Mouse (Mus musculus) urinary bladder, postnatal 36 days (tissue): ENCODE data around the gene Rnf224.
A peak's percentile ranks its signal among the peaks of the same experiment; 100 is the strongest.

Experiments
- DNase-seq, 2 experiments: peaks; one replicate each; pipeline ENCODE4 v3.0.0; 2022; ENCODE audit warnings: low spot score in 2 of 2, mixed read lengths in 1 of 2

Rnf224 gene

DNA sequence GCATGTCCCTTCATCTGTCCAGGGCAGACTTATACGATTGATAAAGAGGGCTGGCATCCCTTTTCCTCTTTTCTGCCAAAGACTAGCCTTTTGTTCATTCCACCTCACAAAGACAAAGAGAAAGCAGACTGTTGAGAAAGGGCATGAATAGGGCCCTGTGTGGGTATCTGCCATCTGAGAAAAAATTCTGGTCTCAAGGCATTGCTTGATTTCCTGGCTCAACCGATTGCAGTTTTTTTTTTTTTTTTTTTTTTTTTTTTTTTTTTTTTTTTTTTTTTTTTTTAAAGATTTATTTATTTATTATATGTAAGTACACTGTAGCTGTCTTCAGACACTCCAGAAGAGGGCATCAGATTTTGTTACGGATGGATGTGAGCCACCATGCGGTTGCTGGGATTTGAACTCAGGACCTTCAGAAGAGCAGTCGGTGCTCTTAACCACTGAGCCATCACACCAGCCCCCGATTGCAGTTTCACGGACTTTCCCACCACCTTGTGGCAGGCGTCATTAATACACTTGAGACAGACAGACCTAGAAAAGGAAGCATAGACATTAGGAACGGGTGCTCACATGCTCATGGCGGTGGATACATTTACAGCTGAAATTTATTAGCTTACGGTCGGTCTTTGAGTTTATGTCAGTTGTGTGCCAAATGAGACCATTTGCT, 20.0 kb upstream of the Rnf224 start:
- peak in 1 of 2 experiments; percentile 52 for DNase-seq

DNA sequence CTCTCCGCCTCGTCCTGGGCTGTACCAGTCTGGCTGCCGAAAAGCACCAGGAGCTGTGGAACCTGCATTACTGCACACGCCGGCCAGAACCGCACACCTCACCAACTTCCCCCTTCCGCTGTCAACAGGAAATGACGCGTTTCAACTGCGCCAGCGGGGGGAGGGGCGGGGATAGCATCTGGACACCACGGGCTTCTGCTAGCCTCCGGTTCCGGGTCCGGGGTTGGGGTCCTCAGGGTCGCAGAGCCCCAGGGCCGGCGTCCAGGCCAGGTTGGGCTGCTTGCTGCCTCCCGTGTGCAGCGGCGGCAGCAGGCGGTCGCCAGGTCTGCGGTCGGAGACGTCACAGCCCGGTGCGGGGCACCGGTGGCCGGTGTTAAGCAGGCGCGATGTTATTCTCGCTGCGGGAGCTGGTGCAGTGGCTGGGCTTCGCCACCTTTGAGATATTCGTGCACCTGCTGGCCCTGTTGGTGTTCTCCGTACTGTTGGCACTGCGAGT, 18.7 kb upstream of the Rnf224 start, which contains the start of gene Tmem203:
Gene Tmem203, plus strand, starts transcription at position 156 of the 496 bp plus-strand sequence.
- DNase-seq: peak; percentile 86

DNA sequence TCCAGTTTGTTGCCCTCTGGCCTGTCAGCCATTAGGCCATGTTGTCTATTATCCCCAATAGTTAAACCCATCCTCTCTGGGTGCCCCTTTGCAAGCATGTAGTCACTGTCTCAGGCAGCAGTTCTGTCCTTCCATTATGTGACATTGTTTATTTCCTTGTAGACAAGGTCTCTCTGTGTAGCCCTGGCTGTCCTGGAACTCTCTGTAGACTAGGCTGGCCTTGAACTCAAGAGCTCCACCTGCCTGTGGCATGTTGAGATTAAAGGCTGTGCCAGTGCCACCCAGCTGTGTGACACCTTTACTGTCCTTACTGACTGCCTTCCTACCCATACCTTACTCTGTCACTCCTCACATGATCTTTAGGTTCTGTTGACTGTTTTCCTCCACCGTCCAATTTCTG, 15.7 kb upstream of the Rnf224 start:
- no peak for DNase-seq

- DNase-seq: no peak
Measured at GRCm38 (mm10) chr2:25246183-25247072, 9.8 kb upstream of the Rnf224 start, which contains the start of gene AL732309.1. Gene AL732309.1, minus strand, starts transcription at chr2:25246863.

DNA sequence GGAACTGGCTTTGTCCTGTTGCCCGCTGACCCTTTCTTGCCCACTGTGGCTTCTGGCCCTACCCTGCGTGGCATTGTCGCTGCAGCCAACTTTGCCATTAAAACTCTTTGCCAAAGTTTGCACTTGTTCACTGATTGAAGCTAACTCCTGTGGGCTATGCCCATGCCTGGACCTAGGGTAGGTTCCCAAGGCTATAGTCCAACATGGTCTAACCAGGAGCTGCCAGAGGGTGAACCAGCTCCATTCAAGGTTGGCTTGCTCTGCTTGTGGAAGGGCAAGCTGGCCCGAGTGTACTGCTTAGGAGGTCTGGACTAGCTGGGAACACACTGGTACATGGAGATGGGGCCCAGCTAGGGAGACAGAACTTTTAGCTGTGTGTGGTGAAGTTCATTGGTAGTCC, 7.6 kb upstream of the Rnf224 start:
- DNase-seq: no peak

DNA sequence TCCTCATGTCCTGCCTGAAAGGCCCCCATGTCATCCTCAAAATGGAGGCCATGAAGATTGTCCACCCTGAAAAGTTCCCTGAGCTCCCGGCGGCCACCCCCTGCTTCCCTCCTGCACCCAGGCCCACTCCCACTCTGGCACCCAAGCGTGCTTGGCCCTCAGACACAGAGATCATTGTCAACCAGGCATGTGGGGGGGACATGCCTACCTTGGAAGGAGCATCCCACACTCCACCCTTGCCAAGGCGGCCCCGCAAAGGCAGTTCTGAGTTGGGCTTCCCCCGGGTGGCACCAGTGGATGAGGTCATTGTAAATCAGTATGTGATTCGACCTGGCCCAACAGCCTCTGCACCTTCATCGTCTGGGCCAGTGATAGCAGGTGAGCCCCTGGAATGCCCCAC, 6.8 kb upstream of the Rnf224 start:
- no peak for DNase-seq

- DNase-seq: no peak
Measured at GRCm38 (mm10) chr2:25242101-25242506, 5.5 kb upstream of the Rnf224 start, which contains the start of the genes Rnf208 and Cysrt1. Gene Rnf208, plus strand, starts transcription at chr2:25242255. Gene Cysrt1, minus strand, starts transcription at chr2:25242452.

DNA sequence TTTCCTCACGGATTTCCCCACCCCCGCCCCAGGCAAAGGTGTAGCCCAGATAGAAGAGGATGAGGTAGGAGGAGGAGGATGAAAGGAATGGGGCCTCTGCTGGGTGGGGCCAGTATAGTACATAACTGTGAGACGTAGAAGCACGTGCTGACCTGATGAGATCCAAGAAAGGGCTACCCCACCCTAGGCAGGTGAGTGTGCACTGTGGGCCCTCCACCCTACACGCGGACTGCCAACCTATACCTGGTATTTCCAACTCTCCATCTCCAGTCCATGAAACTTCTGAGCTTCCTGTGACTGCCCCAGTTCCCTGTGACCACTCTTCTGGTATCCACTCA, 4.8 kb upstream of the Rnf224 start:
- DNase-seq: no peak

GRCm38 (mm10) chr2:25240723-25241437, 4.3 kb upstream of the Rnf224 start:
- DNase-seq: peak; percentile 43 to 71

DNA sequence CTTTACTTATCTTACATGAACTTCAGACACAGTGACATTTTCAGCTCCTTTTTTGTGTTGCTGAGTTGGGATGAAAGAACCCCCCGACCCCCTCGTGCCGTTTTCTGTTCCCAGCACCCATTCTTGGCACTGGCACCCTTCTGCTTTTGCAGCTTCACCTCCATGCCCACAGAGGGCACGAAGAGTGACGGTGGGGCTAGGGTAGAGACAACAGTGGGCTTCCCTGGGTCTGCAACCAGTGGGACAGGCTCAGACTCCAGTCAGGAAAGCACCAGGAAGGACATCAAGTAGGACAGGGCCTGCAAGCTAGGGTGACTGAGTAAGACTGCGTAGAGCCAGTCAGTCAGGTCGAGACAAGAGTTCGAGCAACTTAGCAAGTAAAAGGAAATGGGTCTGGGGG, 3.7 kb upstream of the Rnf224 start:
- DNase-seq: no peak

DNA sequence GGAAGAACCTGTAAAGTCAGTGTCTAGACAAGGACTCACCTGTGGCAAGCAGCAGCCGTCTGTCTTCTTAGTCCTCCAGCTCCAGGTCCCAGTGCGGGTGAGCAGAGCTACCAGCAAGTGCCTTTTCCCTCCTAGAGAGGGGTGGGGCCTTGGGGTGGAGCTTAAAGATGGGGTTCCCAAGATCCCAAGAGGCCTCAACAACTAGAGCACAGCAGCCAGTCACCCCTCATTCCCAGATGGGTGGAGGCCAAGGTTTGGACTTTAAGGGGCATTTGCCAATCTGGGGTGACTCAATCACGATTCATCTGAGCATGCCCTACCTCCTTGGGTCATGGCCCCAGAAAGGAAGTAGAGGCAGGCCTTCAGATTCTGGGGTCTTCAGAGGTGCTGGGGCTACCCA, 3.2 kb upstream of the Rnf224 start:
- DNase-seq: no peak

DNA sequence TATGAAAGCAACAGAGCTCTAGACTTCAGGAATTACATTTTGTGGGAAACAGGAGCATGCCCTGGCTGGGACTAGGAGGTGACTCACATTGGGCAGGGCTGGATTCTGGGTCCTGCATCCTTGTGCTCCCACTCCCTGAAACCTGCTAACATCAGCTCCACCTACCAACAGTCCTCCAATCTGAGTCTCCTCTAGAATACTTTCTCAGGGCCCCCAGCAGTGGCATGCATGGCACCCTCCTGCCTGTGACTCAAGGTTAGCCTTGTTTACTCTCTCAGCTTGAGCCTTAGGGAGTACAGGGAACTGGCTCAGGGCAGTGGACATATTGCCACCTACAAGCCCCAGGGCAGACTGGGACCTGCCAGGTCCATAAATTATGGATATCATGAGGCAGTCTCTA, 1.5 kb upstream of the Rnf224 start:
- no peak for DNase-seq

DNA sequence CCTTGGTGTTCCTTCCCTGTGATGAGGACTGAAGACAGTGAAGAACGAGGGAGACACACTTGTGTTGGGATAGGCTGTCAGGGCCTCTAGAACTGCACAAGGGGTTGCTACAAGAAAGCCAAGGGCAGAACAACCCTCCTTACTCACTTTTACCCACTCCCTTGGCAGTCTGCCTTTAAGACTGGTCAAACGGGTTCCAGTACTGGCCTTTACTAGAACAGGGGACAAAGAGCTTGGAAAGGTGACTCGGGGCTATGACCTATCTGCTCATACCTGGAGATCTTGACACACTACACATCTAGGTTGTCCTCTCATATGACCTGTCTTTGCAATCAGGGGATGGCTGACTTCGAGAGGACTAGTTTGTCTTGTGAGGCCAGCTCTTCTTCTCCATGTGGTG, 935 bp upstream of the Rnf224 start:
- DNase-seq: peak; percentile 79 to 81

- DNase-seq: no peak
Measured at GRCm38 (mm10) chr2:25234551-25235220, 1.9 kb downstream of the Rnf224 start.

DNA sequence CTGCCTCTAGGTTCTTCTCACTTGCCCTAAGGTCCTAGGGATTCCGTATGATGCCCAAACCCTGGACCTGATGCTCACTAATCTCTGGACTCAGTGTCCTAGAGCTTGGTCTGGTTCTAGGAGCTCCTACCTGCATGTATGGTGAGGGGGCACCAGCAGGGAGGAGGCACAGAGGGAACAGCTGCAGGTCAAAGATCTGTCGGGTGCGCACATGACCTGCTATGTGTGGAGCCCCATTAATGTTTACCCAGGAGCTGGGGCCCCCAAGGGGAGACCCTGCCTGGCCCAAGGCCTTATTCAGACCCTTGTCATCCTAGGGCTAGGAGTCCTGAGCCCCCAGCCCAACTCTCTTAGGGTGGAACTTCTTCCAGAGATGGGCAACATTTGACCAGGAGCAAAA, 2.5 kb downstream of the Rnf224 start, which contains the start of gene Slc34a3:
Gene Slc34a3, minus strand, starts transcription at position 315 of the 400 bp plus-strand sequence.
- no peak for DNase-seq

GRCm38 (mm10) chr2:25233421-25233820, 3.2 kb downstream of the Rnf224 start:
- DNase-seq: no peak

GRCm38 (mm10) chr2:25231038-25231437, 5.5 kb downstream of the Rnf224 start:
- no peak for DNase-seq

GRCm38 (mm10) chr2:25230581-25230980, 6.0 kb downstream of the Rnf224 start:
- DNase-seq: no peak

GRCm38 (mm10) chr2:25229582-25229981, 7.0 kb downstream of the Rnf224 start:
- DNase-seq: no peak

DNA sequence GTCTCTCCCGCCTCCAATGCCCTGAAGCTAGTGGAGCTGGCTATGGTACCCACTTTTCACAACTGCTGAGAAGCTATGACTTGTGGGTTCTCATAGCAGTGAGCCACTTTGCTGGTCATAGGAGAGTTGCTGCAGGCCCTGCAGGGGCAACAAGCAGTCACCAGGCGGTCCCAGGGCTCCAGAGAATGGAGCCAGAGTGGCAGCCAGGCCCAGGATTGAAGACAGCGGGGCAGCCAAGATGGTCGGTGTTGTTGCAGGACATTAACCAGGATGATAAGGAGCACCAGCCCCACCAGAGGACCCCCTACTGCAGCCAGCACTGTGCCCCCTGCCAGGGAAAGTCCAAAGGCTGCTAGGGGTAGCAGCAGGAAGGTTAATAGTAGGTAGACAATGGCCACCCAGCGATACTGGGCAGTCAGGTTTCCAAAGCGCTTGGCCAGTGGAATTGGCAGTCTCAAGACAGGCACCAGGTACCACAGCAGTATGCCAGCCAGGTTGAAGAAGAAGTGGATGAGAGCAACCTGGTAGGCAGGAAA, 7.5 kb downstream of the Rnf224 start:
- DNase-seq: no peak

- peak; percentile 87 to 88 for DNase-seq
Measured at GRCm38 (mm10) chr2:25228431-25228889, 8.1 kb downstream of the Rnf224 start.
